Mouse (Mus musculus) neural tube, embryonic 15.5 days (tissue): Measurements from ENCODE around the gene Kcne2. TPM values are rescaled to one million over a fixed set of nuclear protein-coding genes. Genes with fewer than 3 reads are reported as not detected.

Experiments
- ATAC-seq: fragments of 200-750 bp; cut with Nextera tagmentation; 2 replicates; pipeline ENCODE4 v1.8.0; 2017; ENCODE audit warnings: mild to moderate bottlenecking, moderate TSS enrichment, moderate library complexity; ENCODE audit not compliant: low FRiP score
- H3K27ac ChIP-seq: fragments of 300-500 bp; sonication (generic); replicated peaks from 2 replicates; pipeline ENCODE4 v1.5.1; 2015; ENCODE audit warnings: mild to moderate bottlenecking, inconsistent platforms
- H3K27me3 ChIP-seq: fragments of 300-500 bp; sonication (generic); replicated peaks from 2 replicates; pipeline ENCODE4 v1.6.1; 2015; ENCODE audit warnings: inconsistent platforms
- H3K36me3 ChIP-seq: fragments of 300-500 bp; sonication (generic); 2 replicates; pipeline ENCODE4 v1.6.1; 2015; ENCODE audit warnings: inconsistent platforms
- H3K4me1 ChIP-seq: fragments of 300-500 bp; sonication (generic); 2 replicates; pipeline ENCODE4 v1.6.1; 2015; ENCODE audit warnings: inconsistent platforms
- H3K4me2 ChIP-seq: fragments of 300-500 bp; sonication (generic); 2 replicates; pipeline ENCODE4 v1.6.1; 2015; ENCODE audit warnings: inconsistent platforms, mild to moderate bottlenecking, moderate library complexity
- H3K4me3 ChIP-seq: fragments of 300-500 bp; sonication (generic); replicated peaks from 2 replicates; pipeline ENCODE4 v1.5.1; 2015; ENCODE audit warnings: mild to moderate bottlenecking, inconsistent platforms
- H3K9ac ChIP-seq: fragments of 300-500 bp; sonication (generic); replicated peaks from 2 replicates; pipeline ENCODE4 v1.6.1; 2015; ENCODE audit warnings: mild to moderate bottlenecking, inconsistent platforms
- H3K9me3 ChIP-seq: fragments of 300-500 bp; sonication (generic); replicated peaks from 2 replicates; pipeline ENCODE4 v1.6.1; 2016; ENCODE audit warnings: inconsistent platforms
- WGBS: fragments of 180-500 bp; shearing (Covaris S2); methylation state at CpG from one replicate; pipeline ENCODE4 v1.1.7; 2015; ENCODE audit warnings: mixed read lengths; 5-methylcytosine and 5-hydroxymethylcytosine counted together
- polyA plus RNA-seq: library from polyadenylated mRNA; unstranded; fragments of >200 nt; fragmentation: Nextera tagmentation; extraction: Ambion mirVana; gene quantifications from 2 replicates; pipeline ENCODE4 v1.2.1, GENCODE M21; 2015

The Kcne2 gene
- polyA plus RNA-seq, 1 experiment from 2014 or later = 0.29 TPM

- Histone ChIP-seq H3K9me3 (no peaks in the 10 kb centered on the region), H3K27me3 (no peaks in the 10 kb centered on the region), H3K36me3 (peaks cover 38% of the 10 kb centered on the region), H3K9ac (no peak overlapping the region), H3K27ac (no peak overlapping the region), H3K4me1 (no peaks in the 10 kb centered on the region), H3K4me3 (no peak overlapping the region), H3K4me2 (no peak overlapping the region)
- peak; percentile 71 for ATAC-seq
- 54% methylated on average over 13 of the region's 13 CpGs for WGBS
These were observed 22.0 kb downstream of the Kcne2 start for GRCm38 (mm10) chr16:92313953-92314741.

GRCm38 (mm10) chr16:92316049-92316738 lies 24.0 kb downstream of the Kcne2 start:
- Histone ChIP-seq H3K27ac (no peak overlapping the region), H3K27me3 (no peaks in the 10 kb centered on the region), H3K4me2 (no peak overlapping the region), H3K9ac (no peak overlapping the region), H3K9me3 (no peaks in the 10 kb centered on the region), H3K36me3 (peaks cover 24% of the 10 kb centered on the region), H3K4me3 (no peak overlapping the region), H3K4me1 (no peaks in the 10 kb centered on the region)
- WGBS = 73% methylated on average over 7 of the region's 7 CpGs
- ATAC-seq = no peak

GRCm38 (mm10) chr16:92319353-92320109 lies 27.3 kb downstream of the Kcne2 start:
- no peak overlapping the region for H3K4me3 ChIP-seq
- H3K27ac ChIP-seq = no peak overlapping the region
- 0 out of 2 replicates have a peak, but pooled peaks cover 4% of the 10 kb centered on the region for H3K4me1 ChIP-seq
- no peak overlapping the region for H3K9ac ChIP-seq
- H3K36me3 ChIP-seq = no peaks in the 10 kb centered on the region
- H3K4me2 ChIP-seq = no peak overlapping the region
- 68% methylated on average over 20 of the region's 20 CpGs for WGBS
- no peaks in the 10 kb centered on the region for H3K9me3 ChIP-seq
- ATAC-seq = no peak
- H3K27me3 ChIP-seq = no peaks in the 10 kb centered on the region

- Histone ChIP-seq H3K9me3 (no peaks in the 10 kb centered on the region), H3K27me3 (no peaks in the 10 kb centered on the region), H3K9ac (no peak overlapping the region), H3K36me3 (no peaks in the 10 kb centered on the region), H3K4me1 (0 out of 2 replicates have a peak, but pooled peaks cover 9% of the 10 kb centered on the region), H3K4me3 (no peak overlapping the region), H3K4me2 (no peak overlapping the region), H3K27ac (no peak overlapping the region)
- 85% methylated on average over 3 of the region's 3 CpGs for WGBS
- no peak for ATAC-seq
These were observed 28.2 kb downstream of the Kcne2 start for GRCm38 (mm10) chr16:92320361-92320760.

- Histone ChIP-seq H3K4me2 (no peak within 1 kb of the TSS), H3K36me3 (no peaks in the 10 kb centered on the region), H3K9me3 (no peaks in the 10 kb centered on the region), H3K27ac (no peak within 1 kb of the TSS), H3K27me3 (no peaks in the 10 kb centered on the region), H3K4me3 (no peak within 1 kb of the TSS), H3K4me1 (0 out of 2 replicates have a peak, but pooled peaks cover 9% of the 10 kb centered on the region), H3K9ac (no peak within 1 kb of the TSS)
- 94% methylated on average over 8 of the region's 8 CpGs for WGBS
- ATAC-seq = no peak
These were observed 29.2 kb downstream of the Kcne2 start, which contains the start of gene Fam243 for GRCm38 (mm10) chr16:92321341-92321740. TSS of gene Fam243 (minus strand) at chr16:92321441.

- Histone ChIP-seq H3K9me3 (no peaks in the 10 kb centered on the region), H3K36me3 (no peaks in the 10 kb centered on the region), H3K27me3 (no peaks in the 10 kb centered on the region), H3K9ac (no peak overlapping the region), H3K4me1 (0 out of 2 replicates have a peak, but pooled peaks cover 9% of the 10 kb centered on the region), H3K4me2 (no peak overlapping the region), H3K27ac (no peak overlapping the region), H3K4me3 (no peak overlapping the region)
- no peak for ATAC-seq
- WGBS = 23% methylated on average over 7 of the region's 7 CpGs
These were observed 32.3 kb downstream of the Kcne2 start for GRCm38 (mm10) chr16:92324309-92325061.

GRCm38 (mm10) chr16:92325062-92325406 lies 32.8 kb downstream of the Kcne2 start:
- H3K27me3 ChIP-seq = no peaks in the 10 kb centered on the region
- no peaks in the 10 kb centered on the region for H3K36me3 ChIP-seq
- H3K4me2 ChIP-seq = no peak overlapping the region
- no peak for ATAC-seq
- H3K9ac ChIP-seq = no peak overlapping the region
- no peak overlapping the region for H3K4me3 ChIP-seq
- WGBS = 65% methylated on average over 1 of the region's 1 CpGs
- H3K9me3 ChIP-seq = no peaks in the 10 kb centered on the region
- 0 out of 2 replicates have a peak, but pooled peaks cover 9% of the 10 kb centered on the region for H3K4me1 ChIP-seq
- H3K27ac ChIP-seq = no peak overlapping the region

- Histone ChIP-seq H3K4me3 (no peak overlapping the region), H3K27me3 (no peaks in the 10 kb centered on the region), H3K9ac (no peak overlapping the region), H3K9me3 (no peaks in the 10 kb centered on the region), H3K4me2 (no peak overlapping the region), H3K27ac (no peak overlapping the region), H3K36me3 (no peaks in the 10 kb centered on the region), H3K4me1 (peaks cover 12% of the 10 kb centered on the region; the same call in 1 of the 2 replicates)
- ATAC-seq = no peak
- 80% methylated on average over 10 of the region's 10 CpGs for WGBS
These were observed 35.7 kb downstream of the Kcne2 start for GRCm38 (mm10) chr16:92327911-92328310.

GRCm38 (mm10) chr16:92330966-92331365 lies 38.8 kb downstream of the Kcne2 start:
- Histone ChIP-seq H3K27ac (no peak overlapping the region), H3K9me3 (no peaks in the 10 kb centered on the region), H3K4me2 (no peak overlapping the region), H3K9ac (no peak overlapping the region), H3K4me1 (peaks cover 8% of the 10 kb centered on the region; the same call in 1 of the 2 replicates), H3K36me3 (no peaks in the 10 kb centered on the region), H3K4me3 (no peak overlapping the region), H3K27me3 (no peaks in the 10 kb centered on the region)
- whole genome bisulfite sequencing = 86% methylated on average over 5 of the region's 5 CpGs
- no peak for ATAC-seq

- H3K4me2 ChIP-seq = peak overlapping the region; percentile 18; the same call in 1 of the 2 replicates
- no peak for ATAC-seq
These were observed 42.4 kb downstream of the Kcne2 start for GRCm38 (mm10) chr16:92334600-92334999.

GRCm38 (mm10) chr16:92336280-92336679 lies 44.1 kb downstream of the Kcne2 start:
- Histone ChIP-seq H3K4me1 (peaks cover 19% of the 10 kb centered on the region), H3K27ac (no peak overlapping the region), H3K27me3 (no peaks in the 10 kb centered on the region), H3K4me2 (peak overlapping the region; percentile 15; the same call in 1 of the 2 replicates), H3K36me3 (no peaks in the 10 kb centered on the region), H3K4me3 (no peak overlapping the region), H3K9ac (no peak overlapping the region), H3K9me3 (no peaks in the 10 kb centered on the region)
- WGBS = 6% methylated on average over 9 of the region's 9 CpGs
- peak; percentile 40; the same call in 1 of the 2 replicates for ATAC-seq

More at GRCm38 (mm10) chr16:92334600-92334999, 42.4 kb downstream of the Kcne2 start:
- H3K9me3 ChIP-seq = no peaks in the 10 kb centered on the region
- no peak overlapping the region for H3K4me3 ChIP-seq
- no peaks in the 10 kb centered on the region for H3K36me3 ChIP-seq
- no peak overlapping the region for H3K27ac ChIP-seq
- H3K9ac ChIP-seq = no peak overlapping the region
- WGBS = 61% methylated on average over 9 of the region's 9 CpGs
- H3K4me1 ChIP-seq = peaks cover 12% of the 10 kb centered on the region
- no peaks in the 10 kb centered on the region for H3K27me3 ChIP-seq
